Mouse (Mus musculus) G1E-ER4 (cell line): ENCODE data around the gene Incenp. TPM values are rescaled to one million over a fixed set of nuclear protein-coding genes. Genes with fewer than 3 reads are reported as not detected.

Source experiments
- GATA1 ChIP-seq: IDR thresholded peaks from one replicate; pipeline ENCODE4 v1.8.0; 2012; ENCODE audit warnings: low read length, inconsistent platforms
- polyA plus RNA-seq: library from polyadenylated mRNA; stranded (reverse); fragments of >175 nt; gene quantifications from 2 replicates; pipeline ENCODE4 v1.2.3, GENCODE M21; 2012

Incenp gene
- polyA plus RNA-seq, 1 experiment = 226 TPM

GRCm38 (mm10) chr19:9878186-9878835 lies 21.0 kb downstream of the Incenp start:
- TF ChIP-seq GATA1 = no peak

- TF ChIP-seq GATA1 = no peak
These were observed 33.9 kb downstream of the Incenp start for GRCm38 (mm10) chr19:9865466-9865865.

GRCm38 (mm10) chr19:9864856-9865255 lies 34.5 kb downstream of the Incenp start:
- no peak for TF ChIP-seq GATA1

- no peak for TF ChIP-seq GATA1
These were observed 52.1 kb downstream of the Incenp start, which contains the start of gene Scgb2a2 for GRCm38 (mm10) chr19:9847262-9847661. TSS of gene Scgb2a2 (plus strand) at chr19:9847562.

- TF ChIP-seq GATA1 = no peak
These were observed 62.0 kb downstream of the Incenp start for GRCm38 (mm10) chr19:9837341-9837715.

Other genes starting within 250 kb of the Incenp start
- not detected in 2 replicates for gene Scgb2a2, start 52.0 kb downstream of the Incenp start, polyA plus RNA-seq
- 28,188 and 36,749 TPM in 2 replicates for gene Fth1, start 81.0 kb upstream of the Incenp start, polyA plus RNA-seq
- gene Best1, start 102.1 kb upstream of the Incenp start, polyA plus RNA-seq = not detected in 2 replicates
- gene Rab3il1, start 102.1 kb upstream of the Incenp start, polyA plus RNA-seq = 11.2 and 15.6 TPM in 2 replicates
- gene Fads3, start 142.0 kb upstream of the Incenp start, polyA plus RNA-seq = 44.3 and 46.4 TPM in 2 replicates
- gene Fads2, start 202.2 kb upstream of the Incenp start, polyA plus RNA-seq = 242 and 256 TPM in 2 replicates